Comparison of ENCODE assay signal across 10 mouse cellular contexts in genomic region chr8:122656056-122656999, GRCm38 (mm10). TPM values are rescaled to one million over a fixed set of nuclear protein-coding genes. Genes with fewer than 3 reads are reported as not detected.
DNase-seq lines count a peak whose midpoint lies in the region; ATAC-seq and TF ChIP-seq lines count a peak whose summit lies in the region.
"Had no signal": no experiment of that assay in that cellular context is flagged by ENCODE, and none has a peak within 500 bp of the region (broad histone marks: within the 10 kb centered on the region; RNA-seq: fewer than 3 reads in every experiment).

No protein-coding gene starts in this region.

- WGBS in forebrain, embryonic 12.5 days, result 87% methylated on average over 13 of the region's 13 CpGs
- 89% methylated on average over 13 of the region's 13 CpGs for WGBS in forebrain, embryonic 11.5 days
- 91% methylated on average over 13 of the region's 13 CpGs for WGBS in midbrain, embryonic 13.5 days

- H3K4me3 ChIP-seq in gastrocnemius, adult 2 months, result peak overlapping the region; percentile 11; the same call in 1 of the 2 replicates
- no peak overlapping the region for H3K4me3 ChIP-seq in forebrain, embryonic 12.5 days (replicated peaks)
- H3K4me3 ChIP-seq in forebrain, embryonic 11.5 days (ENCODE audit: low read depth, low read length), result no peak overlapping the region
- no peak overlapping the region for H3K4me3 ChIP-seq in midbrain, embryonic 13.5 days (replicated peaks)
- H3K4me3 ChIP-seq: erythroblast, embryonic 14.5 days had no signal

- no peaks in the 10 kb centered on the region for H3K36me3 ChIP-seq in forebrain, embryonic 12.5 days (replicated peaks)
- no peaks in the 10 kb centered on the region for H3K36me3 ChIP-seq in forebrain, embryonic 11.5 days (ENCODE audit: control insufficient read depth, insufficient read depth, low read length)
- H3K36me3 ChIP-seq in midbrain, embryonic 13.5 days, result no peaks in the 10 kb centered on the region

- no peak overlapping the region for H3K9ac ChIP-seq in forebrain, embryonic 12.5 days
- no peak overlapping the region for H3K9ac ChIP-seq in forebrain, embryonic 11.5 days (ENCODE audit: low read length)
- H3K9ac ChIP-seq in midbrain, embryonic 13.5 days (replicated peaks), result no peak overlapping the region

- H3K4me1 ChIP-seq in forebrain, embryonic 12.5 days, result peaks cover 32% of the 10 kb centered on the region
- H3K4me1 ChIP-seq in forebrain, embryonic 11.5 days (replicated peaks; ENCODE audit: control insufficient read depth, insufficient read depth, low read length), result no peaks in the 10 kb centered on the region
- peaks cover 44% of the 10 kb centered on the region for H3K4me1 ChIP-seq in midbrain, embryonic 13.5 days (replicated peaks)

- peak; percentile 77 for ATAC-seq in megakaryocyte-erythroid progenitor cell, adult 5-6 weeks (replicated peaks; ENCODE audit: low FRiP score, low TSS enrichment, poor library complexity, severe bottlenecking)
- ATAC-seq in forebrain, embryonic 12.5 days (ENCODE audit: low FRiP score), result no peak
- ATAC-seq in forebrain, embryonic 11.5 days (replicated peaks; ENCODE audit: low FRiP score), result no peak
- no peak for ATAC-seq in midbrain, embryonic 13.5 days

- intact Hi-C loops in gastrocnemius, adult 2 months (cut with DNase I), result no loop called here
- intact Hi-C loops in gastrocnemius, postnatal 14 days (cut with DNase I; ENCODE audit: low total_unique reads), result no loop called here
- intact Hi-C loops in heart, postnatal 36 days (cut with DNase I), result loop anchor here (2.0 kb wide), 1 partner anchor 20 kb away; no protein-coding TSS in a partner anchor

- no peak overlapping the region for H3K4me2 ChIP-seq in forebrain, embryonic 12.5 days
- H3K4me2 ChIP-seq in forebrain, embryonic 11.5 days (ENCODE audit: low read depth, low read length, severe bottlenecking), result no peak overlapping the region
- no peak overlapping the region for H3K4me2 ChIP-seq in midbrain, embryonic 13.5 days (replicated peaks)

- no peaks in the 10 kb centered on the region for H3K27me3 ChIP-seq in forebrain, embryonic 12.5 days
- H3K27me3 ChIP-seq in forebrain, embryonic 11.5 days (ENCODE audit: control insufficient read depth, insufficient read depth, low read length), result no peaks in the 10 kb centered on the region; the same call in 1 of the 2 replicates
- no peaks in the 10 kb centered on the region for H3K27me3 ChIP-seq in midbrain, embryonic 13.5 days

- TF ChIP-seq CTCF in gastrocnemius, adult 2 months (IDR thresholded peaks at IDR 0.05), result no peak

- peak; percentile 69 for DNase-seq in gastrocnemius, adult 2 months
- no peak for DNase-seq in gastrocnemius, postnatal 14 days
- DNase-seq in adrenal gland, postnatal 14 days, result peak; percentile 91
- peak; percentile 74 to 75 for DNase-seq in heart, postnatal 36 days
- no peak for DNase-seq in forebrain, embryonic 11.5 days (ENCODE audit: low spot score)

- peak overlapping the region; percentile 44 for H3K27ac ChIP-seq in gastrocnemius, adult 2 months
- no peak overlapping the region for H3K27ac ChIP-seq in forebrain, embryonic 12.5 days
- H3K27ac ChIP-seq in forebrain, embryonic 11.5 days (ENCODE audit: low read depth, low read length), result no peak overlapping the region
- no peak overlapping the region for H3K27ac ChIP-seq in midbrain, embryonic 13.5 days

- no peaks in the 10 kb centered on the region for H3K9me3 ChIP-seq in forebrain, embryonic 12.5 days
- H3K9me3 ChIP-seq in forebrain, embryonic 11.5 days (ENCODE audit: control insufficient read depth, low read length), result no peaks in the 10 kb centered on the region
- no peaks in the 10 kb centered on the region for H3K9me3 ChIP-seq in midbrain, embryonic 13.5 days

RNA-seq across cellular contexts. Expression of gene Pabpn1l, which starts 33.8 kb away (rescaled TPM):
- total RNA-seq in gastrocnemius, adult 2 months (2021), result not detected
- not detected for total RNA-seq in gastrocnemius, postnatal 14 days (2021)
- not detected in 2 replicates for total RNA-seq in adrenal gland, postnatal 14 days (2021)
- not detected for total RNA-seq in heart, postnatal 36 days (2021)
- total RNA-seq in megakaryocyte-erythroid progenitor cell, adult 5-6 weeks (2014; fragmentation: Nextera tagmentation), result not detected in 2 replicates
- not detected in 2 replicates for total RNA-seq in megakaryocyte-erythroid progenitor cell, adult 5-6 weeks (2017)
- polyA plus RNA-seq in forebrain, embryonic 12.5 days (2016; fragmentation: Nextera tagmentation; extraction: Ambion mirVana), result not detected in 2 replicates
- polyA plus RNA-seq in forebrain, embryonic 11.5 days (2014; fragmentation: Nextera tagmentation; extraction: Ambion mirVana), result not detected in 2 replicates
- not detected in 2 replicates for polyA plus RNA-seq in midbrain, embryonic 13.5 days (2015; fragmentation: Nextera tagmentation; extraction: Ambion mirVana)
- total RNA-seq: layer of hippocampus, adult 18-20 months had no signal
- polyA plus RNA-seq: erythroblast, embryonic 14.5 days had no signal

RNA-seq across cellular contexts. Expression of gene Cbfa2t3, which starts 42.6 kb away (rescaled TPM):
- 10 to 100 TPM; 18.8 to 23.4 TPM for total RNA-seq in gastrocnemius, adult 2 months (2021)
- 10 to 100 TPM; 19.5 to 23.2 TPM for total RNA-seq in gastrocnemius, postnatal 14 days (2021)
- 13.6 and 14.9 TPM in 2 replicates for total RNA-seq in adrenal gland, postnatal 14 days (2021)
- 10 to 100 TPM; 19.7 to 23.0 TPM for total RNA-seq in heart, postnatal 36 days (2021)
- total RNA-seq in megakaryocyte-erythroid progenitor cell, adult 5-6 weeks (2014; fragmentation: Nextera tagmentation), result 78.3 and 79.6 TPM in 2 replicates
- 7.8 and 15.4 TPM in 2 replicates for total RNA-seq in megakaryocyte-erythroid progenitor cell, adult 5-6 weeks (2017)
- polyA plus RNA-seq in forebrain, embryonic 12.5 days (2016; fragmentation: Nextera tagmentation; extraction: Ambion mirVana), result 12.2 and 12.4 TPM in 2 replicates
- polyA plus RNA-seq in forebrain, embryonic 11.5 days (2014; fragmentation: Nextera tagmentation; extraction: Ambion mirVana), result 6.0 and 7.0 TPM in 2 replicates
- polyA plus RNA-seq in midbrain, embryonic 13.5 days (2015; fragmentation: Nextera tagmentation; extraction: Ambion mirVana), result 20.2 and 20.9 TPM in 2 replicates

RNA-seq across cellular contexts. Expression of gene Trappc2l, which starts 44.9 kb away (rescaled TPM):
- 10 to 100 TPM; 39.3 to 45.5 TPM for total RNA-seq in gastrocnemius, adult 2 months (2021)
- total RNA-seq in gastrocnemius, postnatal 14 days (2021), result 10 to 100 TPM; 47.5 TPM
- 47.6 and 52.6 TPM in 2 replicates for total RNA-seq in adrenal gland, postnatal 14 days (2021)
- 10 to 100 TPM; 65.8 to 67.9 TPM for total RNA-seq in heart, postnatal 36 days (2021)
- 24.4 and 27.7 TPM in 2 replicates for total RNA-seq in megakaryocyte-erythroid progenitor cell, adult 5-6 weeks (2014; fragmentation: Nextera tagmentation)
- 10.2 and 19.6 TPM in 2 replicates for total RNA-seq in megakaryocyte-erythroid progenitor cell, adult 5-6 weeks (2017)
- 42.2 and 44.2 TPM in 2 replicates for polyA plus RNA-seq in forebrain, embryonic 12.5 days (2016; fragmentation: Nextera tagmentation; extraction: Ambion mirVana)
- polyA plus RNA-seq in forebrain, embryonic 11.5 days (2014; fragmentation: Nextera tagmentation; extraction: Ambion mirVana), result 39.3 and 49.9 TPM in 2 replicates
- 98.5 and 102 TPM in 2 replicates for polyA plus RNA-seq in midbrain, embryonic 13.5 days (2015; fragmentation: Nextera tagmentation; extraction: Ambion mirVana)

RNA-seq across cellular contexts. Expression of gene Galns, which starts 45.1 kb away (rescaled TPM):
- total RNA-seq in gastrocnemius, adult 2 months (2021), result 1 to 10 TPM; 1.0 to 1.1 TPM
- 1 to 10 TPM; 2.9 to 3.6 TPM for total RNA-seq in gastrocnemius, postnatal 14 days (2021)
- 5.4 and 7.5 TPM in 2 replicates for total RNA-seq in adrenal gland, postnatal 14 days (2021)
- 1 to 10 TPM; 3.1 to 3.5 TPM for total RNA-seq in heart, postnatal 36 days (2021)
- 21.7 and 31.5 TPM in 2 replicates for total RNA-seq in megakaryocyte-erythroid progenitor cell, adult 5-6 weeks (2014; fragmentation: Nextera tagmentation)
- 3.8 and 8.2 TPM in 2 replicates for total RNA-seq in megakaryocyte-erythroid progenitor cell, adult 5-6 weeks (2017)
- polyA plus RNA-seq in forebrain, embryonic 12.5 days (2016; fragmentation: Nextera tagmentation; extraction: Ambion mirVana), result 4.2 and 5.0 TPM in 2 replicates
- polyA plus RNA-seq in forebrain, embryonic 11.5 days (2014; fragmentation: Nextera tagmentation; extraction: Ambion mirVana), result 4.5 and 5.8 TPM in 2 replicates
- polyA plus RNA-seq in midbrain, embryonic 13.5 days (2015; fragmentation: Nextera tagmentation; extraction: Ambion mirVana), result 3.9 and 4.7 TPM in 2 replicates

Comparison
In these comparisons a context has a peak if more than half of its experiments do, and no peak if none do; other contexts are left out.
1. DNase-seq: peak in gastrocnemius, adult 2 months (single experiment), adrenal gland, postnatal 14 days (single experiment) and heart, postnatal 36 days (2 of 2); none in gastrocnemius, postnatal 14 days (single experiment) and forebrain, embryonic 11.5 days (single experiment).